Mouse (Mus musculus): ENCODE results near the gene Actr5. TPM values are rescaled to one million over a fixed set of nuclear protein-coding genes. Genes with fewer than 3 reads are reported as not detected.

The Actr5 gene
- polyA plus RNA-seq, 1 experiment from 2014 or later, result 5.1 TPM

- Histone ChIP-seq H3K36me3 (ENCODE audit: control insufficient read depth, insufficient read depth, low read length) (no peaks in the 10 kb centered on the region), H3K4me1 (replicated peaks; ENCODE audit: control insufficient read depth, insufficient read depth) (no peaks in the 10 kb centered on the region), H3K27ac (replicated peaks) (no peak overlapping the region), H3K4me3 (ENCODE audit: low read depth, low read length) (no peak overlapping the region), H3K27me3 (ENCODE audit: control insufficient read depth, insufficient read depth, low read length) (no peaks in the 10 kb centered on the region), H3K9me3 (ENCODE audit: control insufficient read depth, low read length) (no peaks in the 10 kb centered on the region), H3K9ac (ENCODE audit: low read length) (no peak overlapping the region), H3K4me2 (replicated peaks; ENCODE audit: low read depth) (no peak overlapping the region)
- TF ChIP-seq EP300 (optimal IDR thresholded peaks at IDR 0.05) (no peak), CTCF (IDR thresholded peaks at IDR 0.05; ENCODE audit: low read depth) (no peak)
- DNase-seq (ENCODE audit: low spot score), result no peak
- no peak for ATAC-seq (ENCODE audit: low FRiP score, low TSS enrichment)
- 72% methylated on average over 1 of the region's 1 CpGs for WGBS
These were observed 23.4 kb upstream of the Actr5 start for GRCm38 (mm10) chr2:158601326-158601725.

DNA sequence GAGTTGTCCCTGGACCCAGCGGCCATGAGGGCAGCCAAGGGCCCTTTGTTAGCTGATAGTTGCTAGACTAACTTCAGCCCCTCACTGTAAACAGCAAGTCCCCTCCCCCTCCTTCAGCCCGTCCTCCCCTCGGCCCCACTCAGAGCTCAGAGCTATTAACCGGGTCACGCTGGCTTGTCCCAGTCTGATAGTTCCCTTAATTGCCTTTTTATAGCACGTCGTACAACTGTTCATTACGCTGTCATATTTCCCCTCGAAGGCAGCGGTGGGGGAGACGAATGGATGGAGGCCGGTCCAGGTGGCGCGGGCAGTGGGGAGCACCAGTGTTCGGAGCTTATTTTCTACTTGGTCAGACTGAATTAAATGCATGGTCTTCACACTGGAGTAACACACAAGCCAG lies 22.0 kb upstream of the Actr5 start:
- TF ChIP-seq EP300 (optimal IDR thresholded peaks at IDR 0.05) (no peak), CTCF (IDR thresholded peaks at IDR 0.05; ENCODE audit: low read depth) (no peak)
- H3K4me1 ChIP-seq (replicated peaks; ENCODE audit: control insufficient read depth, insufficient read depth), result no peaks in the 10 kb centered on the region
- ATAC-seq (ENCODE audit: low FRiP score, low TSS enrichment) (no peak), DNase-seq (ENCODE audit: low spot score) (no peak)
- H3K27me3 ChIP-seq (ENCODE audit: control insufficient read depth, insufficient read depth, low read length), result no peaks in the 10 kb centered on the region
- no peak overlapping the region for H3K27ac ChIP-seq (replicated peaks)
- 27% methylated on average over 15 of the region's 15 CpGs for WGBS
- H3K9me3 ChIP-seq (ENCODE audit: control insufficient read depth, low read length), result no peaks in the 10 kb centered on the region
- no peak overlapping the region for H3K9ac ChIP-seq (ENCODE audit: low read length)
- no peak overlapping the region for H3K4me2 ChIP-seq (replicated peaks; ENCODE audit: low read depth)
- no peak overlapping the region for H3K4me3 ChIP-seq (ENCODE audit: low read depth, low read length)
- no peaks in the 10 kb centered on the region for H3K36me3 ChIP-seq (ENCODE audit: control insufficient read depth, insufficient read depth, low read length)

DNA sequence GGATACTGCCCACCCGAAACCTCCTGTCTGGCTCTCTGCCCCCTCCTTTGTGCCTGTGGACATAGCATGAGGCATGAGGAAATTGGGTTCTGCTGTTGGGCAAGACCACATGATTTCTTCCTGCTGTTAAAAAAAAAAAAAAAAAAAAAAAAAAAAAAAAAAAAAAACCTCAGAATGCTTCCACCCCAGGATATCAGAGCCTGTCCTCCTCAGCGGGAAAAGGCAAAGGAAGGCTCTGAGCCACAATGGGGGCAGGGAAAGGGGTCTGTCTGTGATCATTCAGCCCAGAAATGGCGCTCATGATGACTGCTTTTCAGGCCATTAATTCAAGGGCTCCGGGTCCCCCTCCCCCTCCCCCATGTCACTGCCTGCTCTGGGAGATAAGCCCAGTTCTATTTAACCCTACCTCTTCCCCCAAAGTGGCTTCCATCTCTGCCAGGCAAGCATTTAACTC lies 18.1 kb upstream of the Actr5 start:
- Histone ChIP-seq H3K4me1 (replicated peaks; ENCODE audit: control insufficient read depth, insufficient read depth) (no peaks in the 10 kb centered on the region), H3K4me2 (replicated peaks; ENCODE audit: low read depth) (no peak overlapping the region), H3K9me3 (ENCODE audit: control insufficient read depth, low read length) (no peaks in the 10 kb centered on the region), H3K36me3 (ENCODE audit: control insufficient read depth, insufficient read depth, low read length) (no peaks in the 10 kb centered on the region), H3K4me3 (ENCODE audit: low read depth, low read length) (no peak overlapping the region), H3K27ac (replicated peaks) (no peak overlapping the region), H3K27me3 (ENCODE audit: control insufficient read depth, insufficient read depth, low read length) (peaks cover 21% of the 10 kb centered on the region; the same call in 1 of the 2 replicates), H3K9ac (ENCODE audit: low read length) (no peak overlapping the region)
- DNase-seq (ENCODE audit: low spot score) (no peak), ATAC-seq (ENCODE audit: low FRiP score, low TSS enrichment) (no peak)
- 10% methylated on average over 4 of the region's 4 CpGs for WGBS
- TF ChIP-seq CTCF (IDR thresholded peaks at IDR 0.05; ENCODE audit: low read depth) (no peak), EP300 (optimal IDR thresholded peaks at IDR 0.05) (no peak)

GRCm38 (mm10) chr2:158609681-158610080 lies 15.0 kb upstream of the Actr5 start:
- ATAC-seq (ENCODE audit: low FRiP score, low TSS enrichment) (no peak), DNase-seq (ENCODE audit: low spot score) (no peak)
- peaks cover 44% of the 10 kb centered on the region for H3K27me3 ChIP-seq (ENCODE audit: control insufficient read depth, insufficient read depth, low read length)
- no peaks in the 10 kb centered on the region for H3K4me1 ChIP-seq (replicated peaks; ENCODE audit: control insufficient read depth, insufficient read depth)
- H3K9ac ChIP-seq (ENCODE audit: low read length), result no peak overlapping the region
- no peaks in the 10 kb centered on the region for H3K9me3 ChIP-seq (ENCODE audit: control insufficient read depth, low read length)
- WGBS, result under 1% methylated on average over 27 of the region's 27 CpGs
- H3K4me3 ChIP-seq (ENCODE audit: low read depth, low read length), result no peak overlapping the region
- H3K4me2 ChIP-seq (replicated peaks; ENCODE audit: low read depth), result no peak overlapping the region
- H3K27ac ChIP-seq (replicated peaks), result no peak overlapping the region
- TF ChIP-seq CTCF (IDR thresholded peaks at IDR 0.05; ENCODE audit: low read depth) (no peak), EP300 (optimal IDR thresholded peaks at IDR 0.05) (no peak)
- no peaks in the 10 kb centered on the region for H3K36me3 ChIP-seq (ENCODE audit: control insufficient read depth, insufficient read depth, low read length)

GRCm38 (mm10) chr2:158610488-158611325 lies 14.0 kb upstream of the Actr5 start, which contains the start of gene Slc32a1:
Gene Slc32a1, plus strand, starts transcription at chr2:158610767.
- TF ChIP-seq EP300 (optimal IDR thresholded peaks at IDR 0.05) (no peak), CTCF (IDR thresholded peaks at IDR 0.05; ENCODE audit: low read depth) (no peak)
- WGBS, result under 1% methylated on average over 70 of the region's 77 CpGs
- Histone ChIP-seq H3K27me3 (ENCODE audit: control insufficient read depth, insufficient read depth, low read length) (peaks cover 51% of the 10 kb centered on the region), H3K4me1 (replicated peaks; ENCODE audit: control insufficient read depth, insufficient read depth) (no peaks in the 10 kb centered on the region), H3K4me2 (replicated peaks; ENCODE audit: low read depth) (peak within 1 kb of the TSS; percentile 31; the same call in 1 of the 2 replicates), H3K4me3 (ENCODE audit: low read depth, low read length) (no peak within 1 kb of the TSS), H3K36me3 (ENCODE audit: control insufficient read depth, insufficient read depth, low read length) (no peaks in the 10 kb centered on the region), H3K9ac (ENCODE audit: low read length) (no peak within 1 kb of the TSS), H3K27ac (replicated peaks) (no peak within 1 kb of the TSS), H3K9me3 (ENCODE audit: control insufficient read depth, low read length) (no peaks in the 10 kb centered on the region)
- DNase-seq (ENCODE audit: low spot score) (no peak), ATAC-seq (ENCODE audit: low FRiP score, low TSS enrichment) (no peak)

DNA sequence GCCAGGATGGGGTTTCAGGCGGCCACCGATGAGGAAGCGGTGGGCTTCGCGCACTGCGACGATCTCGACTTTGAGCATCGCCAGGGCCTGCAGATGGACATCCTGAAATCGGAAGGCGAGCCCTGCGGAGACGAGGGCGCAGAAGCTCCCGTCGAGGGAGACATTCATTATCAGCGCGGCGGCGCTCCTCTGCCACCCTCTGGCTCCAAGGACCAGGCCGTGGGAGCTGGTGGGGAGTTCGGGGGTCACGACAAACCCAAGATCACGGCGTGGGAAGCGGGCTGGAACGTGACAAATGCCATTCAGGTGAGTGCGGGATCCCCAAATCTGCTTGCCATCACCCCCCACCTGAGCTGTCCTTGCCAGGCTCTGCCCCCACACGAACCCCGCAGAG lies 13.4 kb upstream of the Actr5 start:
- Histone ChIP-seq H3K4me2 (replicated peaks; ENCODE audit: low read depth) (no peak overlapping the region), H3K4me1 (replicated peaks; ENCODE audit: control insufficient read depth, insufficient read depth) (no peaks in the 10 kb centered on the region), H3K27me3 (ENCODE audit: control insufficient read depth, insufficient read depth, low read length) (peaks cover 56% of the 10 kb centered on the region), H3K36me3 (ENCODE audit: control insufficient read depth, insufficient read depth, low read length) (no peaks in the 10 kb centered on the region), H3K9me3 (ENCODE audit: control insufficient read depth, low read length) (no peaks in the 10 kb centered on the region), H3K9ac (ENCODE audit: low read length) (no peak overlapping the region), H3K27ac (replicated peaks) (no peak overlapping the region), H3K4me3 (ENCODE audit: low read depth, low read length) (no peak overlapping the region)
- no peak for DNase-seq (ENCODE audit: low spot score)
- 2% methylated on average over 30 of the region's 30 CpGs for WGBS
- TF ChIP-seq CTCF (IDR thresholded peaks at IDR 0.05; ENCODE audit: low read depth) (no peak), EP300 (optimal IDR thresholded peaks at IDR 0.05) (no peak)
- ATAC-seq (ENCODE audit: low FRiP score, low TSS enrichment), result no peak

Data from stomach, postnatal 0 days (tissue).